Mouse (Mus musculus) spleen, postnatal 4 days (tissue): Measurements from ENCODE around the gene Cutal.
"Not testable (repeated sequence)": the region's sequence is repeated elsewhere in the genome, so short reads cannot be mapped to it uniquely, and the experiment has no call there.

ENCODE experiments used
- DNase-seq, 2 experiments: peaks; one replicate each; pipeline ENCODE4 v3.0.0; 2022; ENCODE audit warnings: low spot score in 2 of 2

Cutal gene

GRCm38 (mm10) chr2:34874271-34874670 lies at the start of gene Cutal:
TSS of gene Cutal (plus strand) at chr2:34874396.
- DNase-seq: no peak

DNA sequence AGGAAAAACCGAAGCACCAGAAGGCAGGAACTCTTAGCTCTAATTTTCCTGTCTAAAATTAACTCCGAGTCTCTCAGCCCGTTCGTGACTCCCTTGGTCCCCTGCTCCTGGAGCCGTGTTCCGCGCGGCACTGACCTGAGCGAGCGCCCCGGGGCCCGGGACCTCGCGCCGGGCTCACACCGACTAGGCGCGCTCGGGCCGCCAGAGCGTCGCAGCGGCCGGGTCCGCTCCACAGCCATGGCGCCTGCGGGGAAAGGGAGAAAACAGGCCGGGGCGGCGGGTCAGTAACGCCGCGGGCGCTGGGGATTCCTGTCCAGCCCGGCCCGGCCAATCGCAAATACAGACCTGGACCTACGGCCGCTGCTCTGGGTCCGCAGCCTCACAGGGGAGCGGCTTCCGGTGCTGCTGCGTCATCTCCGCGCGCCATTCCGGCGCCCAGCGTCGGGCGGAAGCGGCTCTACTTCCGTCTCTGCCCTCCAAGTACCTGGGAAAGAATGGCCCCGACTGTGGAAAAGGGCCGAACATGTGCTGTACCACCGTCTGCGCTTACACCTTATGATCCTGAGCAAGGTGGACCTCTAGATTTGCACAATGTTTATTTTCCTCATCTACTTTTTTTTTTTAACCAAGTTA lies 48.3 kb upstream of the Cutal start, which contains the start of gene Fbxw2:
Gene Fbxw2, minus strand, starts transcription at position 485 of the 633 bp plus-strand sequence.
- peak; percentile 88 to 94 for DNase-seq

DNA sequence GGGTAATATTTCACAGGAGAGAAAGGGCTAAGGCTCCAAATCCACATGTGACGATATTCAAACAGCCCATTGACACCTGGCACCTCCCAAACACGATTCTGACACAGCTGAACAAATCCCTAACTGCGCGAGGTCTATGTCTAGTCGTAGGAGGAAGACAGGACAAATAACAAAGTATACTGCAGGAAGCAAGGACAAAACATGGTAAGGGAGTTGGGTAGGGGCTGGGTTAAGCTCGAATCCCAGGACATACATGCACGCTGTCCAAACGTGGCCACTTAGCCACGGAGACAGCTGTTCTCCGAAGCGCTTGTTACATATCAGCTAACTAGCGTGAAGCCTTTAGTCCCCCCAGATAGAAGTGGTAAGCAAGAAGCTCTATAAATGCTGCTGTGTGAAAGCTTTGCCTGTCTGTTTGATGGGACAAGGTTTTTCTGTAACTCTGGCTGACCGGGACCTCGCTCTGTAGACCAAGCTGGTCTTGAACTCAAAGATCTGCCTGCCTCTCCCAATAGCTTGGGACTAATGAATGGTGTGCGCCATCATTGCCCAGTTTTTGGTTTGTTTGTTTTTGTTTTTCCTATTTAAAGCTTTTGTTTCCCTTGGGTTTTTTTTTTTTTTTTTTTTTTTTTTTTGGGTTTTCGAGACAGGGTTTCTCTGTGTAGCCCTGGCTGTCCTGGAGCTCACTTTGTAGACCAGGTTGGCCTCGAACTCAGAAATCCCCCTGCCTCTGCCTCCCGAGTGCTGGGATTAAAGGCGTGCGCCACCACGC lies 47.5 kb upstream of the Cutal start:
- peak in 1 of 2 experiments; percentile 67 for DNase-seq

- no peak for DNase-seq
Observed at GRCm38 (mm10) chr2:34827591-34827990, 46.6 kb upstream of the Cutal start.

DNA sequence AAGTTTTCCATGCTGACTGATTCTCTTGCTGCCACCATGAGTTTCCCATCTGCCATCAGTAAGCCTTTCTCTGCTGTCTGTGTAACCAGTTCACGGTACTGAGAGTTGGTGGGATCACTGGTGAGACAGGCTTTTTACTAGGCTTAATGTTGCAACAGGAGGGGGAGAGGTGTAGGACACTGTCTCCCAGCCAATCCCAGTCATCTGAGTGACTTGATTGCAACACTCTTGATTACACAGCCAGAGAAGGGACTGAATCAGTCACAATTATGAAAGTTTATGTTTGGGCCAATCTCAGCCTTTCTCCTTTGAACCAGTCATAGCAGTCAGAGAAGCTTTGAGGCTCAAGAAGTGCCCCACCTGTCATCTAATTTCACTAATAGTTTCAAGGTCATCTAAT lies 46.2 kb upstream of the Cutal start:
- no peak for DNase-seq

GRCm38 (mm10) chr2:34830066-34830465 lies 44.1 kb upstream of the Cutal start:
- DNase-seq: not testable (repeated sequence)

GRCm38 (mm10) chr2:34832766-34833457 lies 41.3 kb upstream of the Cutal start, which contains the start of gene Gm34653:
TSS of gene Gm34653 (plus strand) at chr2:34833007.
- DNase-seq: not testable (repeated sequence)

- DNase-seq: no peak
Observed at GRCm38 (mm10) chr2:34833624-34834023, 40.6 kb upstream of the Cutal start.

GRCm38 (mm10) chr2:34835669-34836068 lies 38.5 kb upstream of the Cutal start:
- DNase-seq: no peak

DNA sequence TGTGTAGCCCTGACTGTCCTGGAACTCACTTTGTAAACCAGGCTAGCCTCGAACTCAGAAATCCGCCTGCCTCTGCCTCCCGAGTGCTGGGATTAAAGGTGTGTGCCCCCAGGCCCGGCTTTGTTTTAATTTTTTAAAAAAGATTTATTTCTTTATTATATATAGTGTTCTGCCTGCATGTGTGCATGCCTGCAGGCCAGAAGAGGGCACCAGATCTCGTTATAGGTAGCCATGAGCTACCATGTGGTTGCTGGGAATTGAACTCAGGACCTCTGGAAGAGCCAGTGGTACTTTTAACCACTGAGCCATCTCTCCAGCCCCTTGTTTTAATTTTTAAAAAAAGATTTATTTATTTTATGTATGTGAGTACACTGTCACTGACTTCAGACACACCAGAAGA lies 34.1 kb upstream of the Cutal start:
- not testable (repeated sequence) for DNase-seq

- no peak for DNase-seq
Observed at GRCm38 (mm10) chr2:34841706-34842105, 32.5 kb upstream of the Cutal start.

GRCm38 (mm10) chr2:34843211-34843939 lies 30.8 kb upstream of the Cutal start:
- DNase-seq: no peak

DNA sequence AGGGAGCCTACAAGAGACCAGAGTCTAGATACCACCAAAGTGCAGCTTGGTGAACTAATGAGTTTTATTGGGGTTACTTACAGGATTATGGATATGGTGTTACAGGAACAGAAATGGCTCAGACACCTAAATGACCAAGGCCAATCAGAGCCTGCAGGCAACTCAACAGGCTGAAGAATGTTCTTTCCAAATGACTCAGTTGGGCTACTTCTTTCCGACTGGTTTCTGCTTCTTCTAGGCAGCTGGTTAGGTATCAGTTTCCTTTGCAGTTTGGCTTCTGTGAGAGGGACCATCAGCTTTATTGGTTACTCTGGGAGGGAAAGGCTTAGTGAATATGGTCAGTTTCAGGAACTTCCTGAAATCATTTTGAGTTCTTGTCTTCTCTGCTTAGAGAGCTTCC lies 26.5 kb upstream of the Cutal start:
- no peak for DNase-seq

DNA sequence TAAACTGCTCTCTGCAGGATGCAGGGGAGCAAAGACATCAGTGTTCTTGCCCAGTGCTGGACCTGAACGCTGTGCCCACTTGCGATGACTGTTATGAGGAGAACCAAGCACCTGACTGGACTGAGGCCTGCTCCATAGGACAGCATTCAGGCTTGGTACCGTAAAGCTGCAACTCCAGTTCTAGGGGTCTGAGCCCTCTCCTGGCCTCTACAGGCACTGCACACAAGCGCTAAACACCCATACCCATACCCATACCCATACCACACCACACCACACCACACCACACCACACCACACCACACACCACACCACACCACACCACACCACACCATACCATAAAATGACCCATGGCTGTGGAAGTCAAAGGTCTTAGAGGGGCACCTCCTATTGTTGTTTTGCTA lies 18.9 kb upstream of the Cutal start:
- DNase-seq: no peak

DNA sequence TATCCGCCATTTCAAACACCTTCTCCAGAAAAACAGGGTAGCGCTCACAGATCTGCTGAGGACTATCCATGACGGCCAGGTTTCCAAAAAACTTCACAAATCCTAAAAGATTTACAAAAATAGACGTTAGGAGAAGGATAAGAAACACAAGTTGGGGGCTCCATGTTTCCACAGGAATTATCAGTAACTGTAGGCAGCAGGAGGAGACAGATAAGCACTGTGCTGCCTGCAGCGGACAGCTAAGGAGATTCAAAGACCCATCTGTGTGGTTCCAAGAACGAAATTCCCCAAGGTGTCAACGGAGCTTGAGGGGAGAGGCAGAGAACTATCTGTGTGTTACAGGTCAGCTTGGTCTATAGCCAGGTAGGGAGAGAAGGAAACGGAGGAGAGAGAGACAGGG lies 16.5 kb upstream of the Cutal start:
- DNase-seq: no peak

GRCm38 (mm10) chr2:34869680-34870079 lies 4.5 kb upstream of the Cutal start:
- DNase-seq: peak in 1 of 2 experiments; percentile 49

- DNase-seq: peak; percentile 94 to 95
Observed at GRCm38 (mm10) chr2:34870520-34871474, 3.4 kb upstream of the Cutal start.

DNA sequence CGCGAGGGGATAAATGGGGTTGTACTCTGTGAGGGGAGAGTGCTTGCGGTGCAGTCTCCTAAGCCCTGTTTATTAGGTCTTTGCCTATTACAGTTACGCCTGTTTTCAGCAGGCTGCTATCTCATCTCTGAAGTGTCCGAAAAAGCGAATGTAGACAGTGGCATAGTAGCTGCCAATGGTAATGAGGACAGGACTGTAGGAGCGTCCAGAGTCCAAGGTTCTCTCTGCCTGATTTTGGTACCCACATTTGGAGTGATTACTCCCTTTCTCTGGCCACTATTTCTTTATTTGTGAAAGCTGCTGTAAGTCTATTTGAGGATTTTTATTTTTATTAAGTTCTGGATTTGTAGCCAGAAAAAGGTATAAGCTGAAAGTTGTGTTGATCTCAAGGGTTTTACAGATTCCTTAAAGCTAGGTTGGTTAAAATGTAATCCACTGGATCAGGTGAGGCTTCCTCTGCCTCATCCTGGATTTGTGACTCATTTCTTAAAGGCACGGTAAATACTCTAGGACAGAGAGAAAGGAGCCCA lies 685 bp downstream of the Cutal start, which contains the start of gene Psmd5:
Gene Psmd5, minus strand, starts transcription at position 153 of the 530 bp plus-strand sequence.
- no peak for DNase-seq

DNA sequence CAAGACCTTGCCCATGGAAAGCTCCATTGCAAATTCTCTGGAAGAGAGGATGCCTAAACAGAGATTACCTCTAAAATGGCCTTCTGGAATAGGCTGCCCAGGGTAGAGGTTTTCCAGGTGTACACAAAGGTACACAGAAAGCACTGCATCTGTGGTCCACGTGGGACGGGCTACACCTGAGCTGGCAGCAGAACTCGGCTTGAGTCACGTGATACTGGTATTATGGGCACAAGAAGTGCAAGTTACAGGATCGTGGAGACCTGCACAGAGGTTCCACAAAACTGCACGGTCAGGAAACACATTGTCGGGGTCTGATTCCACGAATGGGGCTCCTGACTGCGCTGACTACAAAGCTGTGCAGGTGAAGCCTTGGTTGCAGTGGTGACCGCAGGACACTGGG lies 5.9 kb downstream of the Cutal start:
- no peak for DNase-seq

DNA sequence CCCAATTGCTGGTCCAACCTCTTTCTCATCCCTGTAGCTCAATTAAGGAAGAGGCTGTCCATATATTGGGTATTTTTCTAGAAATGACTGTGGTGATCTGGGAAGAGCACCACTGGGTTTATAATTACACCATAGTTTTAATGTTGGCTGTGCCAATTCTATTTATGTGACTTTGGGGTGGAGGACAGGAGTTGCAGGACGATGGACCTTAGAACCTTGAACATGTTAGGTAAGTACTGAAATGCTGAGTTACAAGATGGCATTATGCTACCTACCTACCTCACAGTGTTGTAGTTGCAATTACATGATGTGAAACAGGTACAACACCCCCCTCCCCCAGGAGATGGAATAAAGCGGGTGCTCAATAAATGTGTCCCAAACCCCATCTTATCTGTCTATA lies 8.6 kb downstream of the Cutal start:
- no peak for DNase-seq
